Mouse (Mus musculus) heart, embryonic 10.5 days (tissue): ENCODE data around the gene Depdc5. TPM values are rescaled to one million over a fixed set of nuclear protein-coding genes. Genes with fewer than 3 reads are reported as not detected.

ENCODE experiments used
- DNase-seq: peaks from one replicate; pipeline ENCODE4 v3.0.0-alpha.2; 2017; ENCODE audit warnings: low spot score
- H3K27ac ChIP-seq: fragments of 300-500 bp; sonication (generic); 2 replicates; pipeline ENCODE4 v1.5.1; 2016; ENCODE audit warnings: mild to moderate bottlenecking
- H3K27me3 ChIP-seq: fragments of 300-500 bp; sonication (generic); 2 replicates; pipeline ENCODE4 v1.6.1; 2016; ENCODE audit warnings: mild to moderate bottlenecking; ENCODE audit not compliant: poor library complexity, insufficient read depth, severe bottlenecking
- H3K36me3 ChIP-seq: fragments of 300-500 bp; sonication (generic); 2 replicates; pipeline ENCODE4 v1.6.1; 2016; ENCODE audit warnings: mild to moderate bottlenecking, moderate library complexity
- H3K4me1 ChIP-seq: fragments of 300-500 bp; sonication (generic); 2 replicates; pipeline ENCODE4 v1.6.1; 2016; ENCODE audit warnings: mild to moderate bottlenecking
- H3K4me3 ChIP-seq: fragments of 300-500 bp; sonication (generic); 2 replicates; pipeline ENCODE4 v1.5.1; 2016; ENCODE audit warnings: mild to moderate bottlenecking, moderate library complexity
- H3K9me3 ChIP-seq: fragments of 300-500 bp; sonication (generic); 2 replicates; pipeline ENCODE4 v1.6.1; 2016; ENCODE audit warnings: mild to moderate bottlenecking, moderate library complexity
- WGBS: fragments of 180-500 bp; shearing (Covaris S2); methylation state at CpG from one replicate; pipeline ENCODE4 v1.1.7; 2016; 5-methylcytosine and 5-hydroxymethylcytosine counted together
- polyA plus RNA-seq: library from polyadenylated mRNA; unstranded; fragments of >200 nt; fragmentation: Nextera tagmentation; extraction: Ambion mirVana; gene quantifications from 2 replicates; pipeline ENCODE4 v1.2.1, GENCODE M21; 2016

The Depdc5 gene
- polyA plus RNA-seq, 1 experiment from 2014 or later = 25.0 TPM

DNA sequence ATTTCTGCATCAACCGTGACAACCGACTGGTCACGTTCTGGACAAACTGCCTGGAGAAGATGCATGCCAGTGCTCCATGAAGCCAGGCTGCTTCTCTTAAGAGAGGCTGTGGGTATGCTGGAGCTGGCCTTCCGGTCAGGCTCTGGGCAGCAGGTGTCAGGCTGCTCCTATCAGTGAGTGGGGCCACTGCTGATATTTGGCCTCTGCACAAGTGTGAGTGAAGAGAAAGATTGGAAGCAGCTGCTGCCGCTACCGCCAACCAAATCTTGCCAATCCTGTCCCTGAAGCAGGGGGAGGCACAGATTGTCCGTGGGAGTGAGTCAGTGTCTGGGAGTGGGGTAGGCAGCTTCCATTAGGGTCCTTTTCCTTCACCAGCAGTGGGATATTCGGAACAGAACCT lies 127.7 kb downstream of the Depdc5 start:
- WGBS = 48% methylated on average over 8 of the region's 8 CpGs

DNA sequence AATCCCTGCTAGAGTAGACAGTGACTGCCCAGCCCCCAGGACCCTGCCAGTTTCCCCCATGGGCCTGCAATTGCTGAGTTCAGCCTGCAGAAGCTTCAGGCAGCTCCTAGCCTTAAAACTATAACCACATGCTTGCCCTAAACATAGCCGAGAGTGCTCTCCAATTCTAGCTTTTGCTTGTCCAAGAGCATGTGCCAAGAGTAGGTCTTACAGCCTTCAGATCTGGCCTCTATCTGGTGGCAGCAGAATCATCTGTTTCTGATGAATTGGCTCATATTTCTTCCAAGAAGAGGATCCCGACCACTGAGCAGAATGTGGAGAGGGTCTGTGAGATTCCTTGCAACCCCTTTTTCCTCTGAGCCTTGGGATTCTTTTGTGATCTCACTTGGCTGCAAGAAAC lies 131.0 kb downstream of the Depdc5 start:
- H3K36me3 ChIP-seq = peaks cover 1% of the 10 kb centered on the region; the same call in 1 of the 2 replicates
- H3K4me1 ChIP-seq = peaks cover 27% of the 10 kb centered on the region
- no peaks in the 10 kb centered on the region for H3K27me3 ChIP-seq
- no peak for DNase-seq
- no peaks in the 10 kb centered on the region for H3K9me3 ChIP-seq
- H3K4me3 ChIP-seq = no peak overlapping the region
- no peak overlapping the region for H3K27ac ChIP-seq
- 72% methylated on average over 2 of the region's 2 CpGs for WGBS

More for the DNA sequence above, 127.7 kb downstream of the Depdc5 start:
- no peaks in the 10 kb centered on the region for H3K9me3 ChIP-seq
- 0 out of 2 replicates have a peak overlapping the region, but pooled peaks have one; percentile 31 for H3K4me3 ChIP-seq
- peak overlapping the region; percentile 85 for H3K27ac ChIP-seq
- DNase-seq = peak; percentile 85
- H3K4me1 ChIP-seq = peaks cover 39% of the 10 kb centered on the region
- H3K36me3 ChIP-seq = peaks cover 15% of the 10 kb centered on the region; the same call in 1 of the 2 replicates
- H3K27me3 ChIP-seq = no peaks in the 10 kb centered on the region

DNA sequence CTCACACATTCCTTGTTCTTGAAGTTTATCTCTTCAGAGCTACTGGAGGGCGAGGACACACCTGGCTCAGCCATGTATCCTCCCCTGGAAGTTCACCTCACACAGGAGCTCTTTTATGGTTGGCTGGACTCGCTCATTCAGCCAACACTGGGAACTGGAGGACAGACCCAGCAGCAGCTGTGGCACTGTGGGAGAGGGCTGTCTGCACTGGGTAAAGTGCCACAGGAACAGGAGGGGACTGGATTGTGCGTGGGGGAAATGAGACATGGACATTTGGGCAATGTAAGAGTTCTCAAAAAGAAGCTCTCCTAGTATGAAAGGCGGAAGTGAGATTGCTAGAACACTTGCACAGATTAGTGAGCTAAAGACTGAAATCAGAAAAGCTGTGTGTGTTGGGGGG lies 132.3 kb downstream of the Depdc5 start:
- no peak for DNase-seq
- no peak overlapping the region for H3K4me3 ChIP-seq
- H3K4me1 ChIP-seq = peaks cover 14% of the 10 kb centered on the region
- no peaks in the 10 kb centered on the region for H3K36me3 ChIP-seq
- no peak overlapping the region for H3K27ac ChIP-seq
- H3K9me3 ChIP-seq = no peaks in the 10 kb centered on the region
- WGBS = 71% methylated on average over 4 of the region's 4 CpGs
- no peaks in the 10 kb centered on the region for H3K27me3 ChIP-seq

DNA sequence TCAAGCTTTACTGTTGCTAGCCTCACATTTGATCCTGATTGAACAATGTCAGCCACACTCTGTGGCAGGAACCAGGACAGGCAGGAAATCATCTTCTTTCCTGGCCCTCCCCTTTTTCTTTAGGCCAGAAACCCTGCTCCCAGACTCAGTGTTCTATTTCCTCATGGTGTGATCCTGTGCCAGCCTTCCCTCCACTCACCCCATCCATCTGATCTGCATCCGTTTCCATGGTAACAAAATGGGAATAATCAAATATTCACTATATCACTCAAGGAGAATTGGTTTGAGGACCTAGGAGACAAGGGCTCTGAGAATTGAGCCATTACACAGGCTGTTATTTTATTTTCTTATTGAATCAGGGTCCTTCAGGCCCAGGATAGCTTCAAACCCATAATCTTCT lies 133.1 kb downstream of the Depdc5 start:
- 74% methylated on average over 1 of the region's 1 CpGs for WGBS
- no peak for DNase-seq
- no peaks in the 10 kb centered on the region for H3K27me3 ChIP-seq
- no peak overlapping the region for H3K4me3 ChIP-seq
- no peak overlapping the region for H3K27ac ChIP-seq
- H3K4me1 ChIP-seq = peaks cover 11% of the 10 kb centered on the region
- H3K36me3 ChIP-seq = no peaks in the 10 kb centered on the region
- no peaks in the 10 kb centered on the region for H3K9me3 ChIP-seq

GRCm38 (mm10) chr5:32997686-32998085 lies 134.2 kb downstream of the Depdc5 start:
- H3K27me3 ChIP-seq = no peaks in the 10 kb centered on the region
- H3K4me3 ChIP-seq = no peak overlapping the region
- H3K27ac ChIP-seq = no peak overlapping the region
- H3K4me1 ChIP-seq = peaks cover 7% of the 10 kb centered on the region; the same call in 1 of the 2 replicates
- no peaks in the 10 kb centered on the region for H3K36me3 ChIP-seq
- DNase-seq = no peak
- WGBS = 41% methylated on average over 4 of the region's 4 CpGs
- no peaks in the 10 kb centered on the region for H3K9me3 ChIP-seq

DNA sequence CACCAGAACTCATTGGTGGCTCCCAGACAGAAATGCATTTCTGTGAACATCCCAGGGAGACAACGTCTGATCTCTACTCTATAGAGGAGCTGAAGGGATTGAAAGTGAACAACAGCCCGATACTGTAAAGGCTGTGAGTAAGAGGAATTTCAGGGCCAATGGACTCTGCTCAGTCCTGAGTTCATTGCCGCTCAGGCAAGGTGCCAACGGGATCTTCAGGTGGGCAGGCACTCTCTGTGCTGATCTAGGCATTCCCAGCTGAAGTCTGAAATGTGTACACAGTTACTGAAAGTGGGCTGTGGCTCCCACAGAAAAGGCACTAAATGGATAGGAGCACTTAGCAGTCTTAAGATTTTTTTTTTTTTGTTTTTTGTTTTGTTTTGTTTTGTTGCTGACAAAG lies 135.3 kb downstream of the Depdc5 start:
- no peak overlapping the region for H3K27ac ChIP-seq
- no peaks in the 10 kb centered on the region for H3K27me3 ChIP-seq
- DNase-seq = no peak
- no peak overlapping the region for H3K4me3 ChIP-seq
- H3K9me3 ChIP-seq = no peaks in the 10 kb centered on the region
- H3K36me3 ChIP-seq = no peaks in the 10 kb centered on the region
- WGBS = 83% methylated on average over 4 of the region's 4 CpGs
- peaks cover 7% of the 10 kb centered on the region; the same call in 1 of the 2 replicates for H3K4me1 ChIP-seq

DNA sequence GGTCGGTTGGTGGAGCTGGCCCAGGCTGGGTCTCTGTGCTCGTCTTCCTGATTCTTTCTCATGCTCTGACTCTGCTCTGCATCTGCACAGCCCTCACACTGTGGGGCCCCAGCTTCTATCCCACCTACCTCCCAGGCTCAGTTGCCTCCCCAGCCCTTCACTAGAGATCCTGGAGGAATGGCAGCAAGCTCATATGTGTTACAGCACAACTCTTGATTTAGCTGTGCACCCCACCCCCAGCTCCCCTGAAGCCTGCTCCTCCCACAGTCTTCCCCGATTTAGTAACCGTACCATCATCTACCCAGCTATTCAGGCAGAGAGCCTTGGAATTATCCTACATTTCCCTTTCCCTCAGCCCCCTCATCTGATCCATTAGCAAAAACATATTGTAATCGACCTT lies 137.6 kb downstream of the Depdc5 start:
- Histone ChIP-seq H3K9me3 (no peaks in the 10 kb centered on the region), H3K4me3 (no peak overlapping the region), H3K27me3 (no peaks in the 10 kb centered on the region), H3K36me3 (no peaks in the 10 kb centered on the region), H3K27ac (no peak overlapping the region), H3K4me1 (peaks cover 10% of the 10 kb centered on the region)
- DNase-seq = no peak
- WGBS = 77% methylated on average over 5 of the region's 5 CpGs

DNA sequence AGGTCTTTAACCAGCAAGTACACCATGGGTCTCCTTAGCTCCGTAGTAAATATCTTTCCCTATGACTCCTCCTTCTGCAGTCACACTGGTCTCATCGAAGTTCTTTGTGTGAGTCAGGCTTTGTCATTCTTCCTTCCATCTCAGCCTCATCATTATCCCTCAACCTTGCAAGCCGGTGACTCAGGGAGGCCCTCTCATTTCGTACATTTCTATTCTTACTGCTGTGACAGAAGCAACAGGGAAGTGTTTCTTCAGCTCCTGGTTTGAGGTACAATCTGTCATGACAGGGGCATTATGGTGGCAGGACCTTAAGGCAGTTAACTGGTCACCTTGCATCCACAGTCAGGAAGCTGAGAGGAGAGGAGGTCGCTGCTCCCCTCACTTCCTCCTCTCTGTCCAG lies 139.3 kb downstream of the Depdc5 start:
- no peaks in the 10 kb centered on the region for H3K27me3 ChIP-seq
- DNase-seq = no peak
- WGBS = 83% methylated on average over 5 of the region's 5 CpGs
- no peak overlapping the region for H3K27ac ChIP-seq
- no peak overlapping the region for H3K4me3 ChIP-seq
- H3K36me3 ChIP-seq = no peaks in the 10 kb centered on the region
- peaks cover 19% of the 10 kb centered on the region for H3K4me1 ChIP-seq
- no peaks in the 10 kb centered on the region for H3K9me3 ChIP-seq

GRCm38 (mm10) chr5:33003500-33003899 lies 140.0 kb downstream of the Depdc5 start:
- H3K36me3 ChIP-seq = no peaks in the 10 kb centered on the region
- peaks cover 19% of the 10 kb centered on the region for H3K4me1 ChIP-seq
- no peaks in the 10 kb centered on the region for H3K27me3 ChIP-seq
- H3K9me3 ChIP-seq = no peaks in the 10 kb centered on the region
- no peak overlapping the region for H3K4me3 ChIP-seq
- DNase-seq = no peak
- H3K27ac ChIP-seq = no peak overlapping the region
- 78% methylated on average over 6 of the region's 6 CpGs for WGBS

- no peaks in the 10 kb centered on the region for H3K36me3 ChIP-seq
- 86% methylated on average over 4 of the region's 4 CpGs for WGBS
- no peak overlapping the region for H3K27ac ChIP-seq
- no peaks in the 10 kb centered on the region for H3K9me3 ChIP-seq
- peaks cover 19% of the 10 kb centered on the region for H3K4me1 ChIP-seq
- DNase-seq = no peak
- H3K27me3 ChIP-seq = no peaks in the 10 kb centered on the region
- H3K4me3 ChIP-seq = no peak overlapping the region
Measured at GRCm38 (mm10) chr5:33004110-33004509, 140.6 kb downstream of the Depdc5 start.

DNA sequence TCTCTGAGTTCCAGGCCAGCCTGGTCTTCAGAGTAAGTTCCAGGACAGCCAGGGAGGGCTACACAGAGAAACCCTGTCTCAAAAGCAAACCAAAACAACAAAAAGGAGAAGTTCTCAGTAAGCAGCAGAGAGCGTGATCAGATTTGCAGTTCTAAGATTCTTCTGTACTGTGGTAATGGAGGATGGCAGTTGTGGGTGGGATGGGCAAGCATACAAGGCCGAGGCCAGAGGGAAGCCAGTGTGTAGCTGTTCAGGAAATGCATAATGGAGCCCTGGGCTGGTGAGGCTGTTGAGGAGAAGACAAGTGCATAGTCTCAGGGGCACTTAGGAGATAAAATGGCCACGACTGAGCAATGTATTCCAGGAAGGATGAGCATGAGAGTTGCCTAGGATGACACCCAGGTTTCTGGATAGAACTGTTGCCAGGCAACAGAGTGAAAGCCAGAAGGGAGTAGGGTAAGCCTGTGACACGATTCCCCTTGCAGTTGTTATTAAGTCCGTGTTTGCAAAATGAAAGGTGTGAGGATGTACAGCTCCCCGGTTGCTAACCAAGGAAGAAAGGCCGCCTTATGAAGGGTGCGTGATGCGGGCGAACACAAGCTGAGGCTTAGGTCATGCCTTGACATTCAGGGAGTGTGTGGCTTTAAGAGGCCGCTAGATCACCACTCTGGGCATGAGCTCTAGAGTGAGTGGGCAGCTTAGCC lies 142.1 kb downstream of the Depdc5 start:
- no peak overlapping the region for H3K4me3 ChIP-seq
- no peaks in the 10 kb centered on the region for H3K27me3 ChIP-seq
- peak overlapping the region; percentile 57; the same call in 1 of the 2 replicates for H3K27ac ChIP-seq
- no peaks in the 10 kb centered on the region for H3K36me3 ChIP-seq
- no peaks in the 10 kb centered on the region for H3K9me3 ChIP-seq
- 75% methylated on average over 11 of the region's 11 CpGs for WGBS
- no peak for DNase-seq
- H3K4me1 ChIP-seq = peaks cover 29% of the 10 kb centered on the region

DNA sequence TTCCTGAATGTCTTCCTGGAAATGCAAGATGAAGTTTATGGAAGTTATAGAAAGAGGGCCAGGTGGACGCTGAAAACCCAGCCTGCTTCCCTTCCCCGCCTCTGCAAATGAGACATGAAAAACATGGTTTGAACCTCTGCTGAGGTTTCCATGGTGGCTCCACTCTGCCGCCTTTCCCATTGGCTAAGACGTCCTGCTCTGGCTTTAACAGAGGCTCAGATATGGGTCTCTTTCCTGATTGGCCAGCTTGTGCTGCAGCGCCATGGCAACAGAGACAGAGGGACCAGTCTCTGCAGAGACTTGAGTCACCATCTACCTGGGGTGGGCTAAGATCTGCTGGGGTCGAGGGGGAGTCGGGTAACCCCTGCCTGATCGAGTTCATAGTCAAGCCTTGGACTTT lies 143.2 kb downstream of the Depdc5 start:
- no peak overlapping the region for H3K4me3 ChIP-seq
- WGBS = 42% methylated on average over 8 of the region's 8 CpGs

GRCm38 (mm10) chr5:33007371-33007770 lies 143.9 kb downstream of the Depdc5 start:
- Histone ChIP-seq H3K4me1 (peaks cover 33% of the 10 kb centered on the region), H3K27me3 (no peaks in the 10 kb centered on the region), H3K36me3 (no peaks in the 10 kb centered on the region), H3K9me3 (no peaks in the 10 kb centered on the region), H3K4me3 (no peak overlapping the region), H3K27ac (no peak overlapping the region)
- DNase-seq = no peak
- 59% methylated on average over 4 of the region's 4 CpGs for WGBS

More for the DNA sequence above, 143.2 kb downstream of the Depdc5 start:
- H3K27me3 ChIP-seq = no peaks in the 10 kb centered on the region
- H3K9me3 ChIP-seq = no peaks in the 10 kb centered on the region
- H3K27ac ChIP-seq = no peak overlapping the region
- H3K36me3 ChIP-seq = no peaks in the 10 kb centered on the region
- no peak for DNase-seq
- peaks cover 33% of the 10 kb centered on the region for H3K4me1 ChIP-seq

GRCm38 (mm10) chr5:33009301-33009700 lies 145.8 kb downstream of the Depdc5 start:
- H3K36me3 ChIP-seq = no peaks in the 10 kb centered on the region
- no peak overlapping the region for H3K4me3 ChIP-seq
- no peaks in the 10 kb centered on the region for H3K9me3 ChIP-seq
- 74% methylated on average over 2 of the region's 2 CpGs for WGBS
- H3K27ac ChIP-seq = no peak overlapping the region
- H3K27me3 ChIP-seq = no peaks in the 10 kb centered on the region
- no peak for DNase-seq
- H3K4me1 ChIP-seq = peaks cover 33% of the 10 kb centered on the region
